Mouse (Mus musculus) lung, adult 2 months (tissue): Measurements from ENCODE around the gene Gp6.

Experiments used
- CTCF ChIP-seq: fragments of 200-500 bp; IDR thresholded peaks from 2 replicates; pipeline ENCODE4 v1.5.1; 2011; ENCODE audit warnings: mild to moderate bottlenecking, low read length, control low read depth; ENCODE audit not compliant: insufficient read depth
- POLR2A ChIP-seq: fragments of 200-500 bp; IDR thresholded peaks from 2 replicates; pipeline ENCODE4 v1.6.1; 2011; ENCODE audit warnings: low read depth, mild to moderate bottlenecking, control low read depth, low read length, borderline replicate concordance; ENCODE audit errors: extremely low read depth

DNA sequence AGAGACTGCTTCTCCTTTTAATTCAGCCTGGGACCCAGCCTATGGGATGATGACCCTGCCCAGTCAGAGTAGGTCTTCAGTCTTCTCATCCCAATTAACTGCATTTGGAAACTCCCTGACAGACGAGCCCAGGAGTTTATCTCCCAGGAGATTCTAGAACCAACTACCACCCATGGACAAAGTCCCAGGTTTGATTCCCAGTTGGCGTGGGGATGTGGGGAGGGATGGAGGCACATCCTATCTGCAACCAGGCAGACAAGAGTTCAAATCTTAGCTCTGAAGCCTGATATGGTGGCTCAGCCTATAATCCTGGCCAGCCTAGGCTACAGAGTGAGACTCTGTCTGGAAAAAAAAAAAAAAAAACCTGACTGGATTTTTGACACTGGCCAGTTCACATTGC, 40.2 kb upstream of the Gp6 start:
- TF ChIP-seq CTCF = no peak
- TF ChIP-seq POLR2A = no peak
